Mouse (Mus musculus): ENCODE results near the gene Klf11. TPM values are rescaled to one million over a fixed set of nuclear protein-coding genes. Genes with fewer than 3 reads are reported as not detected.
"Not testable (repeated sequence)": the region's sequence is repeated elsewhere in the genome, so short reads cannot be mapped to it uniquely, and the experiment has no call there.

Gene Klf11
- polyA plus RNA-seq, 1 experiment = 35.2 TPM

DNA sequence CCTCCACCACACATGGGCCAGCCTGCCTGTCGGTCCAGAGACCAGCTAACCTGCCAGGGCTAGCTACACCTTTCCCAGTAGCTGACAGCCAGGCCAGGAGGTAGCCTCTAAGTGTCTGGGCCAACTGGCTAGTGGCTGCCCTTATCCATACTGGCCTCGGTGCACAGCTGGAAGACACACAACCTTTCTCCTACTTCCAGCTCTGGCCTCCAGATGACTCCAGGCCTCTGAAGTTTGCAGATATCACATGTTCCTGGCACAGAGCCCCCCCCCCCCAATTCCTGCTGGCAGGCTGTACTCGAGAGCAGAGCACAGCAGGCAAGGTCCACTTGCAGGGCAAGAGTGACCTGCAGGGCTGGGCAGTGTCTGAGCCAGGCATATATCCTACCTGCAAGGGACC is 23.9 kb upstream of the Klf11 start:
- 65% methylated on average over 3 of the region's 3 CpGs for whole genome bisulfite sequencing
- DNase-seq = no peak

DNA sequence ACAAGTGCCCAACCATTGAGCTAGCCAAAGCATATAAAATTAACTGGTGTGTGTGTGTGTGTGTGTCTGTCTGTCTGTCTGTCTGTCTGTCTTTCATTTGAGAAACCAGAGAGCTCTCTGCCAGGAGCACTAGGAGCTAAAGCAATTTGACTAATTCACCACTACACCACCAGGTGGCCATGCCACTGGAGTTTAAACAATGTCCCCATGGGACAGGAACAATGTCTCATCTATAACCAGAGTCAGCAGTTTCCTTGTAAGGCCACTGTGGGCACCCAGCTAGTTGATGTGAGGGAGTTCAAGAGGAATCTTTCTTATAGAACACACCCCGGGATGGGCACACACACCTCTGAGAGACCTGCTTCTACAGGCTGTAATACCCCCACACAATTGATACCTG is 20.9 kb upstream of the Klf11 start:
- no peak for TF ChIP-seq CTCF (IDR thresholded peaks at IDR 0.05; ENCODE audit: insufficient read depth, low read length)
- TF ChIP-seq POLR2A (IDR thresholded peaks at IDR 0.05; ENCODE audit: borderline replicate concordance, extremely low read depth, low read depth, low read length) = no peak
- Histone ChIP-seq H3K4me1 (ENCODE audit: control insufficient read depth, insufficient read depth, low read length) (no peaks in the 10 kb centered on the region), H3K4me3 (replicated peaks; ENCODE audit: extremely low read depth, low read depth, low read length) (no peak overlapping the region)
- peak; percentile 35 for DNase-seq
- 52% methylated on average over 1 of the region's 1 CpGs for WGBS

More for the DNA sequence above, 23.9 kb upstream of the Klf11 start:
- TF ChIP-seq CTCF (IDR thresholded peaks at IDR 0.05; ENCODE audit: insufficient read depth, low read length) (no peak), POLR2A (IDR thresholded peaks at IDR 0.05; ENCODE audit: borderline replicate concordance, extremely low read depth, low read depth, low read length) (no peak)
- H3K4me3 ChIP-seq (replicated peaks; ENCODE audit: extremely low read depth, low read depth, low read length) = no peak overlapping the region
- H3K4me1 ChIP-seq (ENCODE audit: control insufficient read depth, insufficient read depth, low read length) = no peaks in the 10 kb centered on the region

DNA sequence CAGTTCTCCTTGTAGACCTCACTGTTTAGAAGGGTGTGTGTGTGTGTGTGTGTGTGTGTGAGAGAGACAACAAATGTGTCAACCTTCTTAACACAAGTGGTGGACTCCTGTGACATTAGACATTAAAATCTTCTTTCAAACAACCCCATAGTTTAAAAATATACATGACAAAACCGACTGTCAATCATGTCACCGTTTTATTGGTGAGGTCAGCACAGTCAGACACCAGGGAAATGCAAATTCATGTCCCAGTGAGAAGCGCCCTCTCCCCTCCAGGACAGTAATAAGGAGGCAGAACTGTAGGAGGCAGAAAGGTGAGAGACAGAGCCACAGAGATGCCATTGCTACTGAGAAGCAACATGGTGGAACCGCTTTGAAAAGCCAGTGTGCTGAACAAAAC is 18.7 kb upstream of the Klf11 start:
- TF ChIP-seq POLR2A (IDR thresholded peaks at IDR 0.05; ENCODE audit: borderline replicate concordance, extremely low read depth, low read depth, low read length) (no peak), CTCF (IDR thresholded peaks at IDR 0.05; ENCODE audit: insufficient read depth, low read length) (no peak)
- Histone ChIP-seq H3K4me1 (ENCODE audit: control insufficient read depth, insufficient read depth, low read length) (no peaks in the 10 kb centered on the region), H3K4me3 (replicated peaks; ENCODE audit: extremely low read depth, low read depth, low read length) (no peak overlapping the region)
- 69% methylated on average over 4 of the region's 4 CpGs for WGBS
- no peak for DNase-seq

DNA sequence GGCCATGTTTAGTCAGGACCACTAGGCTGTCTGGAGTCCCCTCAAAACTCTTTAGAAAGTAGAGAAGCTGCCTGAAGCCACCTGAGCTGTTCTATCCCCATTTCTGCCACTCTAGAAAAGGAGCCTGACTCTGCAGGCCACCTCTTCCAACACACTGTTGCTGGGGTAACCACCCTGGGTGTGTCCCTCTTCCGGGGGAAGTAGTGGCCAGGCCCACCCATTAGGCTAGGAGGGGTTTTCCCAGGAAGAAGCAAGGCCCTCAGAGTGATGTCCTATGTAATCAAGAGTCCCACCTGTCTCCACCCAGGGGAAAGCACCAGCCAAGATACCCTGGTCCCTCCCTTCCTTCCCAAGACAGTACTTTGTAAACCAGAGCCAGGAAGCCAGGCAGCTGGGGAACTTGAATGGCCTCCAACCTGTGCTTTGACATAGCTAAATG is 17.3 kb upstream of the Klf11 start:
- 34% methylated on average over 1 of the region's 1 CpGs for WGBS
- no peak for TF ChIP-seq POLR2A (IDR thresholded peaks at IDR 0.05; ENCODE audit: borderline replicate concordance, extremely low read depth, low read depth, low read length)
- no peak for TF ChIP-seq CTCF (IDR thresholded peaks at IDR 0.05; ENCODE audit: insufficient read depth, low read length)

DNA sequence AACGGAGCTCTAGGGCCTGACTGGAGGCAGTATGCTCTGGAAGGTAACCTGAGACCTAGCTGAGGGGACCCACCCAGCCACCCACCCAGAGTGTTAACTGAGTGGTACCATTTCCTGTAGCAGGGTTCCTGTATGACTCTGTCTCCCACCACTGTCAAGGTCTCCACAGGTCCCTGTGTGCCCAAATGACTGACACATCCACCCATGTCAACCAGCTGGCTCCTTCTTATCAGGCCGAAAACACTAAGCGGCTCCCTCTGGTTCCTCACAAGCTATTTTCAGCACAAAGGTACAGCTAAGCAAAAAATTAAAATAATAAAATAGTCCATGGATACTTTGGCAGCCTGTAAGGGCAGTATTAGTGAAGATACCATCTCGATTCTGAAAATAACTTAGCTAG is 16.9 kb upstream of the Klf11 start:
- Histone ChIP-seq H3K4me1 (ENCODE audit: control insufficient read depth, insufficient read depth, low read length) (no peaks in the 10 kb centered on the region), H3K4me3 (replicated peaks; ENCODE audit: extremely low read depth, low read depth, low read length) (no peak overlapping the region)
- WGBS = 44% methylated on average over 4 of the region's 4 CpGs
- TF ChIP-seq POLR2A (IDR thresholded peaks at IDR 0.05; ENCODE audit: borderline replicate concordance, extremely low read depth, low read depth, low read length) (no peak), CTCF (IDR thresholded peaks at IDR 0.05; ENCODE audit: insufficient read depth, low read length) (no peak)
- DNase-seq = no peak

More for the DNA sequence above, 17.3 kb upstream of the Klf11 start:
- peak; percentile 20 for DNase-seq
- Histone ChIP-seq H3K4me1 (ENCODE audit: control insufficient read depth, insufficient read depth, low read length) (no peaks in the 10 kb centered on the region), H3K4me3 (replicated peaks; ENCODE audit: extremely low read depth, low read depth, low read length) (no peak overlapping the region)

DNA sequence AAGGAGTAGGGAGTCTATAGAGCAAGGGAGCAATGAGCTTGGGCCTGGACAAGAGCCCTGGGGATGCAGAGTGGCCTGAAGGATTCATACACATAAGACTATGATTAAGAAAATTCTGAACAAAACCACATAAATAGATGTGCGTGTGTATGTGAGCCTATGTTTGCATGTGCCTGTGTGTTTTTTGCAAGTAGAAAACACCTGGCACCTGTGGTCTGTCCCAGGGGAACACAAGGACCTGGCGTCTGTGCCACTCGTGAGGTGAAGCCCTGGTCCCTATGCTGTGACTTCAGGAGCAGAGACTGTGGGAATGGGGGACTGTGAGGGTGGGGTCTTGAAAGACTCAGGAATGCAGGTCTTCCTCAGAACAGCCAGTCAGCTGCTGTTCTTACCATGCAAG is 16.4 kb upstream of the Klf11 start:
- H3K4me3 ChIP-seq (replicated peaks; ENCODE audit: extremely low read depth, low read depth, low read length) = no peak overlapping the region
- TF ChIP-seq CTCF (IDR thresholded peaks at IDR 0.05; ENCODE audit: insufficient read depth, low read length) (no peak), POLR2A (IDR thresholded peaks at IDR 0.05; ENCODE audit: borderline replicate concordance, extremely low read depth, low read depth, low read length) (no peak)
- no peaks in the 10 kb centered on the region for H3K4me1 ChIP-seq (ENCODE audit: control insufficient read depth, insufficient read depth, low read length)
- WGBS = 87% methylated on average over 3 of the region's 3 CpGs
- no peak for DNase-seq

DNA sequence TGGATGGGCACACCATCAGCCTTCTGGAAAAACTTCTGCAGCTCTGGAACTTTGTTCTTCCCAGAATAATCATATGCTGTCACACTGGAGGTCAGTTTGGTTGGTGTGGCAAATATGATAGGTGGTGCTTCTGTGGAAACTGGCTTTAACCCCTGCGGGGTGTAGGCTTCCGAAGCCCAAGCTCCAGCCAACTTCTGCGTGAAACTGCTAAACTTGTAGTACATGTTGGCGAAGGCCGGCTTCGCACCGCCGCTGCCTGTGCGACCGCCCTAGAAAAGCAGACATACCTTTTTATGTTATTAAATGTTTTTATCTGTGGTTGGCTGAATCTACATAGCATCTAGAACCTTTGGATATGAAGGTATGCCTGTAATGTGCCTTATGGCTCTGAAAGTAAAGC is 12.3 kb upstream of the Klf11 start:
- H3K4me1 ChIP-seq (ENCODE audit: control insufficient read depth, insufficient read depth, low read length); DNase-seq; H3K4me3 ChIP-seq (replicated peaks; ENCODE audit: extremely low read depth, low read depth, low read length): not testable (repeated sequence)
- 95% methylated on average over 10 of the region's 10 CpGs for WGBS

DNA sequence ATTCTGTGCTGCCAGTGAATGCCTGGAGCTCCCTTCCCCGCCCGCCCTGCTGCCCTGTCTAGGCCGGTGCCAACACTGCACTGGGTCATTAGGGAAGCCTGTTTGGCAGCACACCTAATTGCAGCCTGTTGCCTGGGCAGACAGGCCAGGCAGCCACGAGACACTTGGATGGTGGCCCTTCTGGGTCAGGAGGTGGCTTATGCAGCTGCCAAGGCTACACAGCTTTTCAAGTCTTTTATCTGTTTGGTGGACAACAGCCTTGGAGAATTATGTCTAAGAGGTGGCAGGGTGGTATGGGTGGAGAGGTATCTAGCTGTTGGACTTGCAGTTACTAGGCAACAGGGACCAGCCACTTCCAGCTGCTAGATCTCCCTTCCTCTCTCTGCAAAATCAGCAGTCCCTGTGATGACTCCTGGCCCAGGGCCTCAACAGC is 8.7 kb upstream of the Klf11 start:
- DNase-seq = peak; percentile 50
- no peak for TF ChIP-seq CTCF (IDR thresholded peaks at IDR 0.05; ENCODE audit: insufficient read depth, low read length)
- no peak for TF ChIP-seq POLR2A (IDR thresholded peaks at IDR 0.05; ENCODE audit: borderline replicate concordance, extremely low read depth, low read depth, low read length)
- Histone ChIP-seq H3K4me1 (ENCODE audit: control insufficient read depth, insufficient read depth, low read length) (peaks cover 9% of the 10 kb centered on the region), H3K4me3 (replicated peaks; ENCODE audit: extremely low read depth, low read depth, low read length) (no peak overlapping the region)
- 37% methylated on average over 4 of the region's 4 CpGs for WGBS

DNA sequence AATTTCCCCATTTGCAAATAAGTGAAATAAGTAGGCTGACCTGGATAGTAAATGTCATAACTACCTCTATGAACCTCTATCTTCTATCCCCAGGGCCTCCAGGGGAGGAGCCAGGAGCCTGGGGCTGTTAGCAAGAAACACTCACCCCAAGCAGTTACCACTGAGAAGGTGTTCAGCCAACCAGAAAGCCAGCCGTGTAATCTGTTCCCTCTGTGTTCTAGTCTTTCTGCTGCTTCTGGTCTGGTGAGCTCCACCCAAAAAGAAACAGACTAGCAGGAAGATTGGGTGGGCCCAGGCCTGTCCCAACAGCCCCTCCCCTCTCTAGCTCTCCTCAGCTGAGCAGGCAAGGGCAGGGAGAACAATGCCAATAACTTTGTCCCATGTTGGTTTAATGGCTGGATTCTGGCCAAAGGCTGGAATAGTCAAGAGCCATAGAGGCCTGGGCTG is 6.9 kb upstream of the Klf11 start:
- Histone ChIP-seq H3K4me3 (replicated peaks; ENCODE audit: extremely low read depth, low read depth, low read length) (no peak overlapping the region), H3K4me1 (ENCODE audit: control insufficient read depth, insufficient read depth, low read length) (peaks cover 17% of the 10 kb centered on the region)
- WGBS = 17% methylated on average over 1 of the region's 1 CpGs
- no peak for DNase-seq
- TF ChIP-seq CTCF (IDR thresholded peaks at IDR 0.05; ENCODE audit: insufficient read depth, low read length) (no peak), POLR2A (IDR thresholded peaks at IDR 0.05; ENCODE audit: borderline replicate concordance, extremely low read depth, low read depth, low read length) (no peak)

DNA sequence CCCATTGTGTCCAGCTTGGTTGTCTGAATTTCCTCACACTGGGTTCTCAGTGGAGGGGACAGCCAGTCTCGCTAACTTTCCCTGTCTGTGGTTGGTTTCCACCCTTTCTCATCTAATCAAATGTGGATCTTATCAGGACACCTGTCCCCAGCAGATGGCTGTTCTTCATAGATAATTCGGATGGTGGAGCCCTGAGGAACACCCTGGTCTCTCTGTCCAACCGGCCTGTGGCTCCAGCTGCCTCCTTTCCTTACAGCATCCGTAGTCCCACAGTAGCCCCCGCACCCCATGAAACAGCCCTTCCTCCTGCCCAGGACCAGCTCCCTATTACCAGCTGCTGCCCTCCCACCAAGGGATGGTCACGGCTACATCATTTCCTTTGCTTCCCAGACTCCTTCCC is 5.2 kb upstream of the Klf11 start:
- peaks cover 24% of the 10 kb centered on the region for H3K4me1 ChIP-seq (ENCODE audit: control insufficient read depth, insufficient read depth, low read length)
- 89% methylated on average over 6 of the region's 6 CpGs for WGBS
- DNase-seq = no peak
- TF ChIP-seq CTCF (IDR thresholded peaks at IDR 0.05; ENCODE audit: insufficient read depth, low read length) (no peak), POLR2A (IDR thresholded peaks at IDR 0.05; ENCODE audit: borderline replicate concordance, extremely low read depth, low read depth, low read length) (no peak)
- no peak overlapping the region for H3K4me3 ChIP-seq (replicated peaks; ENCODE audit: extremely low read depth, low read depth, low read length)
